Mouse (Mus musculus) hindlimb bud, embryonic 11.5 days (tissue): ENCODE measurements around the gene Ddi2.

Experiments used
- DNase-seq: peaks from one replicate; pipeline ENCODE4 v3.0.0-alpha.2; 2012; ENCODE audit warnings: low read depth, low spot score; ENCODE audit errors: extremely low spot score

Ddi2 gene

DNA sequence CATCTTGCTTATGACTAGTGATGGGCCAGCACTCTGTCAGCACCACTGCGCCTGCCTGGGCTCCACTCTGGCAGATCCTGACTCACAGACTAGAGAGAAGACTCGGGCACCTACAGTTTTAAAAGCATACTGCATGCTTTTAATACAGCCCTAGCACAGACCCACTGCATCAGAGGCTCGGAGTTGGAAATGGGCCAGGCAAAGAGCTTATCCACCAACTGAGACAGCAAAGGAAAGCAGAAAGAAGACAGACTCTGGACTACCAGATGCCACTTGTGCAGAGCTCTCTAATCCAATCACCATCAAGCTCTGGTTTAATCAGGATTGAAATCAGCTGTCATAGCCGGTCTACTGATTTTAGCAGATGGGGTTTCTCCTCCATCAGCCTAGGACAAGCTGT, 17.9 kb downstream of the Ddi2 start:
- no peak for DNase-seq

DNA sequence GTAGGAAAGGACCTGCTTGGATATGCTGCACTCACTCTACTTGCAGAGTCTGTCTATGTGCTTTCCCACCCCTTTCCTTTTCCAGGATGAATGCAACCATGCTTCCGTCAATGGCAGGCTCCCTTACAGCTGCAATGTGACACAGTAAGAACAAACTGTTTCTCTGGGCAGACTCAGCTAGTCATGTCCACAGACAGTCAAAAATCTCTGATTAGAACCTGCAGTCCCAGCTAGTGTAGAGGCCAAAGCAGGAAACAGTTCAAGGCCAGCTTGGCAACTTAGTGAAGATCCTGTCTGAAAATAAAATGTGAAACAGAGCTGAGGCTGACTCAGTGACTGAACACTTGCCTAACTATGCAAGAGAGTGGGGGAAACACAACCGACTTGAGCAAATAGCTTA, 18.6 kb downstream of the Ddi2 start:
- no peak for DNase-seq

DNA sequence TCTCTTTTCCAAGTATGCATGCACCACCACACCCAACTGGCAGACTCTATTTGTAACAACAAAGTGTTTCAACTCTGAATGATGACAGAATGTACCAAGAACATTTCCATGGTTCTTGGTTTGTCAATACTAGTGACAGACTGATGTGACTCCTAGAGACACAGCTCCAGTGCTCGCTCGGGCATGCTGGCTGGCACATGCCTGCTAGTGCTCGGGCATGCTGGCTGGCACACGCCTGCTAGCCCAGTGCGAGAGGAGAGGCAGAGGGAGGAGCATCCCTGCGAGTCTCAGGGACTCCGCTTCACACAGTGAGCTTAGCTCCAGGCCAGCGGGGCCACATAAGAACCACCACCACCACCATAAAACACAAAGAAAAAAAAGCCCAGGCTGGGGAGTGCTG, 28.5 kb downstream of the Ddi2 start:
- no peak for DNase-seq

DNA sequence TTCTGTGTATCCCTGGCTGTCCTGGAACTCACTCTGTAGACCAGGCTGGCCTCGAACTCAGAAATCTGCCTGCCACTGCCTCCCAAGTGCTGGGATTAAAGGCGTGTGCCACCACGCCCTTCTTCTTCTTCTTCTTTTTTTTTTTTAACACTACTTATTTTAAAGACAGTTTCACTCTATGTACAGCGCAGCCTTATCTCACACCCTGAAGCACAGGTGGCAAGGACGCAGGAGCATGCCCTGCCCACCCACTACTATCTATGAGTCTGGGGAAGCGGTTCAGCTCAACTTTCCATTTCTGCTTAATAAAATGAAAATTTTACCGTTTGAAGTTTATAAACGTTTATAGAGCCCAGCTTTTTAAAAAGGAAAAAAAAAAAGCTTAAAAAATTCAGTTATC, 34.7 kb downstream of the Ddi2 start:
- DNase-seq: no peak

DNA sequence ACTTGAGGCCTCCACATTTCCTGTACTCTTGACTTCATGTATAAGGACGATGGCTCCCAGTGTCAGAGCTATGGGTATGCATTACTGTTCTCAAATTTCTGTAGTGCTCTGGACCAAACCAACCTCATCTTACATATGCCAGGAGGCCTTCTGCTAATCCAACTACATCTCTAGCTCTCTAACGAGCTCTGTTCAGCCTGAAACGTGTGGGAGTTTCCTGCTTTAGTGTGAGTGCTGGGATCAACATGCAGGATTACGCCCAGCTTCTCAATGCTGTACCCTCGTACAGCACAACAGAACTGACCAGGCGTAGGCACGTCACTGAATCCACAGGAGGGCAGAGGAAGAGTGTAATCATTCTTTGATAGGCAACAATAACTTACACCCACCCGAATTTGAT, 36.7 kb downstream of the Ddi2 start:
- no peak for DNase-seq

DNA sequence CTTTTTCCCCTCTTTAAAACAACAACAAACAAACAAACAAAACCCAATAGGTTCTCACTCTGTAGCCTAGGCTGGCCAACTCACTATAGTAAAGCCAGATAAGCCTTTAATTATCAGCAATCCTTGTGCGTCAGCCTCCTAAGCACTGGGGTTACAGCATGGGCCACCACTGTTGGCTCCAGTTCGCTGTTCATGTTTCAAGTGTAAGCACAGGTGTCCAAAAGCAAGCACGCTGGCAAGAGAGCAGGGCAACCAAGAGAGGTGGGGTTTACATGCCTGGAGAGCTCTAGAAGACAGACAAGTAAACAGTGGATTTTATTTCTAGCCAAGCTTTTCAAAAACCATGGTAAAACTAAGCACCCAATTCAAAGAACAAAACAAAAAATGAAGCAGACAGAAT, 37.1 kb downstream of the Ddi2 start:
- DNase-seq: no peak

DNA sequence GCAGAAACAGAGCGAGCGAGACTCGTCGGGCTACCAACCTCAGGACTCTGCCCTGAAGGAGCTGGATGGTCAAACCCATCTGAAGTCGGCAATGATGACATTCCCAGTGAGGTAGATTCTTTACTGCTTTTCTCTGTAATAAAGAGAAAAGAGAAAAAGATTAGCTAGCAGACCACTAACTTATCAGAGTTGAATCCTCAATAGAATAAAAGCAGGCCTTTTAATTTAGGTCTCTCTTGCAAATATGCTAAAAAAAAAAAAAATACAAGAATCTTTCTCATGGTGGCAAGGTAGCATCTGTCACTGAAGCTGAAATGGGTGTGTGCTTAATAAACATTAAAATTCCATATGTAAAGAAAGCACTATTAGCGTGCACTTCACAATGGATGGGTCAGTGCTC, 37.7 kb downstream of the Ddi2 start, which contains the start of gene Rsc1a1:
Rsc1a1 (minus strand) TSS at position 101 of the 400 bp plus-strand sequence.
- no peak for DNase-seq

DNA sequence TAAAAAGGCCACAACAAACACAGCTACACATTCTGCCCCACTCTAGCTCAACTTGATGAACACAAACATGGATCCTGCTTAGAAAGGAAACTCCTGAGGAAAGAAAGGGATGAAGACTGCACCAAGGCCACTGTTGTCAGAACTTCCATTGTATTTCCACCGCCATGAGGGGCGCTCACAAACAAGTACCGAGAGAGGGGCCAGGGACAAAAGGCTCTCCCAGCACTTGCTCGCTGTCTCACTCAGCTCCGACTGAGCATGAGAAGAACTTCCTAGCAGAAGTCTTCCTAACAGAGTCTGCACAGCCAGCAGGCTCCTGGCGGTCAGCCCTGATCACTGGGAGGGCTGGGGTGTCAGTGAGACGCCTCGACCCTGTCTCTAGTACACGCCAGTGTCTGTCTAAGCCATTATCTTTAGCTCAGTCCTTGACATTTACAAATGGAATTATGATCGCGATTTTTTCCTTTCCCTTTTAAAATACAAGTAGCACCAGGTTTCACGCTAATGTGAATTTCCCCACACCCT, 40.5 kb downstream of the Ddi2 start:
- no peak for DNase-seq

DNA sequence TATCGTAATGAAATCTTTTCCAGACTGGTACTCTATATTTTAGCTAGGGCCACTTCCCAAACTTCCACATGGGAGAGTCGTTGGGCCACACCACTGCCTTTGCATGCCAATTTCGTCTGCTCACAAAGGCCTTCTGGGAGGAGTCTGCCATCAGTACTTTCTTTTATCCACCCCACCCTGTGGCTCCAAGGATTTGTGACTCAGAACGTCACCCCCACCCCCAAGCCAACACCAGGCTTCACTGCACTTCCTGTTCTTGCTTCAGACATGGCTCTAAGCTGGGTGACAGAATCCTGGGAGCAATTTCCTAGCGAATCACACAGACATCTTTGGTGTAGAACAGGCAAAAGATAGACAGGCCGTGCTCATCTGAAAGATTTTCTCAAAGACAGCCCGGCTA, 41.5 kb downstream of the Ddi2 start:
- DNase-seq: no peak

DNA sequence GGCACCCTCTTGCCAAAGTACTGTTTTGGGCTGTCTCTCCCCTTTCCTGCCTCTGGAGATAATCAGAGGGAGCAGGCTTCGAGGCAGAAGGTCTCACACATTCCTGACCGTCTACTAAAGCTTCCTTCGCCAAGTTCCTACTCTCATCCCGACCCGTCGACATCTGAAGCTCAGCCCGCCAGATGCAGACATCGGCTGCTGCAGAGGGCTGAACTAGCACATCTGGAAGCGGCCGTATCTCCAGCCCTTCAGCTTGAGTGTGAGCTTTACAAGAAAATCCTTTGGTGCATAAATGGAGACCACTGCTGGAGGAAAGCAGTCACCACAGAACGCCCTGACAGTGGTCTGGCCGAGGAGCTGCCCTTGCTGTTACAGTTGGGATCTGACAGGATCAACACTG, 42.3 kb downstream of the Ddi2 start:
- no peak for DNase-seq

DNA sequence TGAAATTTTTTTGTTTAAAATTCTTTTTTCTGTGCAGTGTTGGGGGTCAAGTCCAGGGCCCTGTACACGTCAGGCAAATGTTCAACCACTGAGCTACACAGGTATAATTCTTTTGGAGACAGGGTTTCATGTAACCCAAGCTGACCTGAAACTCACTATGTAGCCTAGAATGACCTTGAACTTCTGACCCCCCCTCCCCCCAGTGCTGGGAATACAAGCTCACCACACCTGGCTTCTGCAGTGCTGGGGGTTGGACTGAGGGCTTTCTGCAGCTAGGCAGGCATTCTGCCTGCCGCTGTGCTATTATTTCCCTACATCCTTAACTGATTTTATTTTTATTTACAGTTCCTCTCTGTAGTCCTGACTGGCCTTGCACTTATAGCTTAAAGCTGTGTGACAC, 44.2 kb downstream of the Ddi2 start:
- DNase-seq: no peak

DNA sequence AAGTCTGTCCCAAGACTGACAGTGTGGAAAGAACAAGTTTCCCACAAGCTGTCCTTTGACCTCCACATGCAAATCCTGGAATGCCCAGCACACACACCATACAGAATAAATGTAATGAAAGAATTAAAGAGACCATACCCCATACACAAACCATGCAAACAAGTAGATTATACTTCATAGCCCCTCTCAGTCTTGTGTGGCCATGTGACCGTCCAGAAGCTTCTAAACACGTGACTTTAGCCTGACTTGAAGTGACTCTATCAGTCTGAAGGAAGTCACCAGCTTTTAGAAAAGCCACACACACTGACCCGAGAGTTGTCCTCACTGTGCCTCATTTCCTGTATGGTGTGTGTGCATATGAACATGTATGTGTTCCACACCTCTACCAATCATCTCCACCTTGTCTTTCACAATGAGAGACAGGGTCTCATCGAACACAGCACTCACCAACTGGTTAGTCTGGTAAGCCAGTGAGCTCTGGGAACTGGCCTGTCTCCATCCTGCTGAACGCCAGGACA, 46.7 kb downstream of the Ddi2 start:
- no peak for DNase-seq

DNA sequence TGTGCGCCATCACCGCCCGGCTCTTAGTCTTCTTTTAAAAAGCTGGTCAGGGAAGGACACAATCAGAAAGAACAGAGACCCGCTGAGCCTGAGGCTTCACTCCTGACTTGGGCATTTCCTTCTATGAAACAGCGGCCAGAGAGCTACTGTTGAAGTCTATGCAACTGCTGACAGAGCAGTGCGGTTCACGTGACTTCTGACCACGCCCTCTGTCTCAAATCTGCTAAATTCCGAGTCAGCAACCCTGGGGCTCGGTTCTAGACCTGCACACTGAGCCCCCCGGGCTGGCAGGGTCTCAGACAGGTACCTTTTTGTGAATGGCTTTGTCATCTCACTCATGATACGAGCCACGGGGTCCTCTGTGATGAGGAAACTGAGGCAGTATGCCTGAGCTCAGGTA, 50.9 kb downstream of the Ddi2 start:
- DNase-seq: no peak

DNA sequence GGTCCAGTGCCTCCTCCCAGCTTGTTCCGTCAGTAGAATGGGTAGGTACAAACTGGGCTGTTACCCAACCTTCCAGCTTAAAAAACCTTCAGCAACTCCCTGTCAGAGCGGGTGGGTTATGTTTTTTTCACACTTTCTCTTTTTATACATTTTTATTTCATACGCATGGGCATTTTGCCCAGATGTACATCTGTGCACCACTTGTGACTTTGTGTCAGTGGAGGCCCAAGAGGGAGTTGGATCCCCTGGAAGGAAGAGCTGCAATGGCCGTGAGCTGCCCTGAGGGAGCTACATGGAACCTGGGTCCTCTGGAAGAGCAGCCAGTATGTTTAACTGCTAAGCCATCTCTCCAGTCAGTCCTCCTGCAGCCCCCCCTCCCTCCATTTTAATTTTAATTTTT, 51.8 kb downstream of the Ddi2 start:
- no peak for DNase-seq

DNA sequence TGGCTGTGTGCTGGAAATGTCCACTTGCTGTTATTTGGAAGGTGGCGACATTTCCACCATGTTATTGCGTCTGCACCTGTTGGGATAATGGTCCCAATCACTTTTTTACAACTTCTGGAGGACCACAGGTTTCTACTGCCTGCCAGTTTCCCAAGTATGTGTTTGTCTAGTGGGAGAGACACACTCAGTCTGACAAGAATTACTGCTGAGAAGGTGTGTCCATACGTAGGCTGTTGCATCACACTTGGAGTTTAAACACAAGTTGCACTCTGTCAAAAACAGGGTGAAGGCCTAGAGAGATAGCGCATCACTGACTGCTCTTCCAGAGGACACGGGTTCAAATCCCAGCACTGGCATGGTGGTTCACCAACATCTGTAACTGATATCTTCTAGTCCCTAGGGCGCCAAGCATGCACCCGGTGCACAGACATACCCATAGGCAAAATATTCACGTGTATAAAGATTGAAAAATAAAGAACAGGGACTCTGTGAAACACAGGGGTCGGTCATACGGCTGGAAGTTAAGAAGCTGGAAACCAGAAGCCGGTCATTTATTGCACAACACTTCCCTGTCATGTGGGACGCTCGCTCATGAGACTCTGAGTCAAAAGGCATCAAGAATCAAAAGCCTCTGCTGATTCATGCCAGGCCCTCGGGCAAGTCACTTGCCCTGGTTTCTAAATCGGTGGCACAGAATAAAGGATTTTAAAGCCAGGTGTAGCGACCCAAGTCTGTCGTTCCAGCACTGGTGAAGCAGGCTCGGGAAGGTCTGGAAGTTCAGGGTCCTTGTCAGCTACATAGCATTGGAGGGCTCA, 53.1 kb downstream of the Ddi2 start:
- DNase-seq: no peak

DNA sequence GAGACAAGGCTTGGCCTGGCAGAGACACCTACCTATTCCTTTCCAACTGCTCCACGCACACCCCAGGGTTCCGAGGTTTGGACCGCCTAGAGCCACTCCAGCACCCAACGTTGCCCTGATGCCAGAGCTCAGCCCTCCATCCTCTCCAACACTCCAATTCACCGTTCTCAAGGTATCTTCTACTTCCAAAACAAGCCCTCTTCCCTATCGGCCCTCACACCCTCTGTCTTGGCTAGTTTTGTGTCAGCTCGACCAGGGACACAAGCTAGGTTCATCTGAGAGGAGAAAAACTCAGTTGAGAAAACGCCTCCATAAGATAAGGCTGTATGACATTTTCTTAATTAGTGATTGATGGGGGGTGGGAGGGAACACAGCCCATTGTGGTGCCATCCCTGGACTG, 58.4 kb downstream of the Ddi2 start, which contains the start of gene Plekhm2:
Plekhm2 (minus strand) TSS at position 101 of the 400 bp plus-strand sequence.
- DNase-seq: no peak

DNA sequence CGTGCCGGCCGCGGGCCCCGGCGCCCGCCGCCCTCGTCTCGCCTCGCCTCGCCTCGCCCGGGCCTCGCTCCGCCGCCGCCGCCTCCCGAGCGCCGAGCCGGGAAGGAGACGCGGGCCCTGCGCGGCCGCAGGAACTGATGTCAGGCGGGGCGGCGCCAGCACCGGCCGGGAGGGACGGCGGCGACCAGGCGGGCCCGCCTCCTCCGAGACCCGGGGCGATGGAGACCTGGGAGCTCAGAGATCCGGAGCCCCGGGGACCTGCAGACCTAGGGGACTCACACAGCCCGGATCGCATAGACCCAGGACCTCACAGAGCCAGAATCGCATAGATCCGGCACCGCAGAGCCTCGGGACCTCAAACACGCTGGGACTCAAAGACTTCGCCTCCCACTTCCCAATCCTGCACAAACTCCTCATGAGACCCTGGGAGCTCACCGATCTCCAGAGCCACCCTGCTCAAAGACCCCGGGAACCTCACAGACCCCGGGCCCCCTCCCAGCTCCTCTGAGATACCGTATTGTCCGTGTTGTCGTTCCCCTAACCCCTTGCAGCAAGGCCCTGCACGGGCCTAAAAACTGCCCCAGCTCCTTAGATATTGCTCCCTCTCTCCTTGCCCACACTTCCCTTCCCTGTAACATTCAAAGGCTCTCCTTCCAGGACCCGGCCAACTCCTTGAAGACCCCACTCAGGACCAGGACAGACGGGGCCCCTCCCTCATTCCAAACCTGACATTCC, 59.0 kb downstream of the Ddi2 start:
- DNase-seq: no peak

DNA sequence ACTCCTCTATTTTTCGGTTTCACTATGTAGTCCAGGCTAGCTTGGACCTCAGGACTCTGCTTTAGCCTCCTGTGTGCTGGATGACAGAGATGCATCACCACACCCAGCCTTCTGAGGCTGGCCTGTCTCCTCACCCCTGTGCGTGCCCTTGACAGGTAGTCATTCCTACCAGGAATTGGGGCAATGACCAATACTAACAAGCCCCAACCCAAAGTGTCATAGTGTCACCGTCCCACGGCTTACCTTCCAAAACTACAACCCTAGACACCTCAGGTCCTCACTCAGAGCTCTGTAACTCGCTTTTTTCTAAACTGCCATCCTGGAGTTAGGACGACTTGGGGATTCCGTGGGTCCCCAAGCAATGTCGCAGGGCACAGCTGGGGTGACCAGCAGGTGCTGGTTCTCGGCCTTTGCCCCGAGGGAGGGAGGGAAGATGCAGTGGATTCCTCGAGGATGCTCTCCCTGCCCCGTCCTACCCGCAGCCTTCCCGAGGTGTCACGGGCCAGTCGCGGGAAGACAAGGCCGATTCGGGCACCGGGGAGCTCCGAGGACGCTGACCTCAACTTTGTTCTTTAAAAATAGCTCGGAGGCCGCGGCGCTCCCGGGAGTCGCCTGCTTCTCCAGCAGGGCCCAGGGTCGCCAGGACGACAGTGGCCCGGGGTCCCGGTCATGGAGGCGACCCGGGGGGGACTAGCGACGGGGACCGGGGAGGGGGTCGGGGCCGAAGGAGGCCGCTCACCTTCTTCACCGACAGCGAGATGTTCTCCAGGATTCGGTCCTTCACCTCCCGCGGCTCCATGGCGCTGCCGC, 59.9 kb downstream of the Ddi2 start:
- no peak for DNase-seq

DNA sequence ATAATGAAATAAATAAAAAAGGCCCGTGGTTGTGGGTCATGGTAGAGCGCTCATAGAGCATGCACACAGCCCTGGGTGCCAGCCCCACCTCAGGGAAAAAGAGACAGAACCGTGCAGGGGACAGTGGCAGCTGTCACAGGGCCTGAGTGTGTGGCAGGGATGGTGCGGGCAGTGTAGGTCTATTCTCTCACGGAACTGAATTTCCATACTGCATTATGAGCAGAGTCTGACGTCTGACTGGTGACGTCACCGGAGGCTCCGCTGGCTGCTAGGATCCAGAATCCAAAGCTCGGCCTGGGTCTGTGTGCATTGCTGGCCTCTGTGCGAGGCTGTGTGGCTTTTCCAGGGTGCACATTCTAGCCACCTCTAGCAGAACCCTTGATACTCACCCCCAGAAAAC, 62.3 kb downstream of the Ddi2 start:
- DNase-seq: no peak

DNA sequence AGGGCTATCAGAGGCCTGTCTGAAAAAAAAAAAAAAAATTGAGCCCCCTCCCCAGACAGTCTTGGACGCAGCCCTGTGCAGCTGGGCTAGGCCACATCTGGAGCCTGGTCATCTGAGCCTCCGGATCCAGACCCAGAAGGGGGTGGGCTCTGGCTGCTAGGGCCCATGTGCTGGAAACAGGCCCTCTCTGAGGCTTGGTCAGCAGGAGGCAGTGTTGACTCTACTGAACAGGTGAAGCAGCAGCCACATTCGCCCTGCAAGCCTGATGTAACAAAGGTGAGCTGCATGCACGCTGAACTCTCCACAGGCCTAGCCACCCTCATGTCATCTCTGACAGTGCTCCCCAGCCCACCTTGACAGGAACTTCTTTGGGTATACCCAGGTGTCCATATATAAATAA, 63.5 kb downstream of the Ddi2 start:
- DNase-seq: no peak

DNA sequence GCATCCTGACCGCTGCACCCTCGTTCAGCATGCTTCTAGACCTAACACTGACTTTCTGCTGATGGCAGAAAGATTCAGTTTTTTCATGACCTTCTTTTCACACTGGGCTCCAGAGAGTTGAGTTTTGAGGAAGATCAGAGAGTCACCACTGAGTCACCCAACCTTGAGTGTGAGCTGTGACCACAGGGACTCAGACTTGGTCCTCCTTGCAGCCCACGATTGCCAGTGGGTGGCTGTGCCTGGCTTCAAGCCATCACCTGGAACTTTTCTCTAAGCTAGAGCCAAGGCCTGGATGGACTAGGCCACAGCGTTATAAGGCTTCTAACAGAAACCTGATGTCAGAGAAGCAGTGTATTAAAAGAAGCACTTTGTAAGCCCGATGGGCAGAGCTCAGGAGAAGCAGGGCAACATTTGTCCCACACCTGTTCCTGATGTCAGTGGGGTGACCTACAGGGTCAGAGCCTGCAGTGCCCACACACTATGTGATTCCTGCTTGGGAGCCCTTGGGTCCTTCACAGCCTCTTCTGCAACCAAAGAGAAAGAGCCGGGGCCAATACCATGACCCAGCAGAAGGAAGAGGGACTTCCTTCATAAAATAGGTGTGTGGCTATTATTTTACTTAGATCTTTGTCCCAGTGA, 64.3 kb downstream of the Ddi2 start:
- no peak for DNase-seq
